Mouse (Mus musculus) liver, embryonic 16.5 days (tissue): ENCODE measurements around the gene Arl3. TPM values are rescaled to one million over a fixed set of nuclear protein-coding genes. Genes with fewer than 3 reads are reported as not detected.

Experiments
- ATAC-seq: fragments of 200-750 bp; cut with Nextera tagmentation; 2 replicates; pipeline ENCODE4 v1.8.0; 2017; ENCODE audit warnings: low read depth, mild to moderate bottlenecking, moderate number of reproducible peaks, moderate library complexity
- H3K27ac ChIP-seq: fragments of 300-500 bp; sonication (generic); 2 replicates; pipeline ENCODE4 v1.5.1; 2014; ENCODE audit warnings: mild to moderate bottlenecking, low read length
- H3K27me3 ChIP-seq: fragments of 300-500 bp; sonication (generic); 2 replicates; pipeline ENCODE4 v1.6.1; 2014; ENCODE audit warnings: low read depth, low read length, mixed read lengths; ENCODE audit not compliant: control insufficient read depth, insufficient read depth
- H3K36me3 ChIP-seq: fragments of 300-500 bp; sonication (generic); 2 replicates; pipeline ENCODE4 v1.6.1; 2014; ENCODE audit warnings: mild to moderate bottlenecking; ENCODE audit not compliant: control insufficient read depth, insufficient read depth
- H3K4me1 ChIP-seq: fragments of 300-500 bp; sonication (generic); 2 replicates; pipeline ENCODE4 v1.6.1; 2014; ENCODE audit warnings: low read depth, low read length, mixed read lengths; ENCODE audit not compliant: control insufficient read depth
- H3K4me2 ChIP-seq: fragments of 300-500 bp; sonication (generic); 2 replicates; pipeline ENCODE4 v1.6.1; 2014; ENCODE audit warnings: low read depth, low read length, mixed read lengths
- H3K4me3 ChIP-seq: fragments of 300-500 bp; sonication (generic); 2 replicates; pipeline ENCODE4 v1.5.1; 2014; ENCODE audit warnings: low read depth, mild to moderate bottlenecking, low read length
- H3K9ac ChIP-seq: fragments of 300-500 bp; sonication (generic); 2 replicates; pipeline ENCODE4 v1.6.1; 2014; ENCODE audit warnings: low read depth, low read length
- H3K9me3 ChIP-seq: fragments of 300-500 bp; sonication (generic); replicated peaks from 2 replicates; pipeline ENCODE4 v1.6.1; 2016; ENCODE audit warnings: low read length; ENCODE audit not compliant: control insufficient read depth
- WGBS: fragments of 180-500 bp; shearing (Covaris S2); extraction: QIAGEN DNeasy Blood & Tissue Kit; methylation state at CpG from one replicate; pipeline ENCODE4 v1.1.7; 2014; ENCODE audit not compliant: insufficient replicate concordance; 5-methylcytosine and 5-hydroxymethylcytosine counted together
- polyA plus RNA-seq: library from polyadenylated mRNA; unstranded; fragments of >200 nt; fragmentation: Nextera tagmentation; extraction: Ambion mirVana; gene quantifications from 2 replicates; pipeline ENCODE4 v1.2.1, GENCODE M21; 2015

The Arl3 gene
- polyA plus RNA-seq, 1 experiment from 2014 or later, result 23.6 TPM

GRCm38 (mm10) chr19:46616378-46616777 lies 43.4 kb upstream of the Arl3 start:
- H3K4me1 ChIP-seq, result peaks cover 17% of the 10 kb centered on the region
- no peak overlapping the region for H3K9ac ChIP-seq
- no peak overlapping the region for H3K4me3 ChIP-seq
- H3K4me2 ChIP-seq, result no peak overlapping the region
- WGBS, result 73% methylated on average over 11 of the region's 11 CpGs
- H3K9me3 ChIP-seq, result no peaks in the 10 kb centered on the region
- no peak for ATAC-seq
- no peaks in the 10 kb centered on the region for H3K27me3 ChIP-seq
- H3K27ac ChIP-seq, result no peak overlapping the region
- H3K36me3 ChIP-seq, result no peaks in the 10 kb centered on the region; the same call in 1 of the 2 replicates

GRCm38 (mm10) chr19:46608158-46608557 lies 35.2 kb upstream of the Arl3 start:
- Histone ChIP-seq H3K4me2 (no peak overlapping the region), H3K27ac (no peak overlapping the region), H3K27me3 (no peaks in the 10 kb centered on the region), H3K9me3 (no peaks in the 10 kb centered on the region), H3K9ac (no peak overlapping the region), H3K36me3 (no peaks in the 10 kb centered on the region), H3K4me3 (no peak overlapping the region), H3K4me1 (peaks cover 10% of the 10 kb centered on the region)
- no peak for ATAC-seq
- 88% methylated on average over 7 of the region's 7 CpGs for WGBS

GRCm38 (mm10) chr19:46607424-46607823 lies 34.4 kb upstream of the Arl3 start:
- H3K4me2 ChIP-seq, result no peak overlapping the region
- no peaks in the 10 kb centered on the region for H3K9me3 ChIP-seq
- H3K9ac ChIP-seq, result no peak overlapping the region
- no peak overlapping the region for H3K4me3 ChIP-seq
- WGBS, result 30% methylated on average over 7 of the region's 7 CpGs
- H3K27ac ChIP-seq, result no peak overlapping the region
- H3K4me1 ChIP-seq, result peaks cover 13% of the 10 kb centered on the region
- no peaks in the 10 kb centered on the region for H3K36me3 ChIP-seq
- H3K27me3 ChIP-seq, result no peaks in the 10 kb centered on the region
- ATAC-seq, result peak; percentile 62; the same call in 1 of the 2 replicates

- 76% methylated on average over 13 of the region's 13 CpGs for WGBS
- Histone ChIP-seq H3K27ac (no peak overlapping the region), H3K4me1 (peaks cover 18% of the 10 kb centered on the region)
These were observed 33.7 kb upstream of the Arl3 start for GRCm38 (mm10) chr19:46606718-46607117.

GRCm38 (mm10) chr19:46602406-46602805 lies 29.4 kb upstream of the Arl3 start:
- Histone ChIP-seq H3K4me3 (no peak overlapping the region), H3K4me1 (peaks cover 32% of the 10 kb centered on the region), H3K27me3 (no peaks in the 10 kb centered on the region), H3K9me3 (no peaks in the 10 kb centered on the region), H3K27ac (peak overlapping the region; percentile 63; the same call in 1 of the 2 replicates), H3K36me3 (no peaks in the 10 kb centered on the region), H3K9ac (no peak overlapping the region), H3K4me2 (no peak overlapping the region)
- WGBS, result 61% methylated on average over 4 of the region's 4 CpGs
- ATAC-seq, result no peak

More at GRCm38 (mm10) chr19:46606718-46607117, 33.7 kb upstream of the Arl3 start:
- H3K9ac ChIP-seq, result no peak overlapping the region
- no peak for ATAC-seq
- no peaks in the 10 kb centered on the region for H3K36me3 ChIP-seq
- H3K4me3 ChIP-seq, result no peak overlapping the region
- H3K4me2 ChIP-seq, result no peak overlapping the region
- no peaks in the 10 kb centered on the region for H3K27me3 ChIP-seq
- H3K9me3 ChIP-seq, result no peaks in the 10 kb centered on the region

GRCm38 (mm10) chr19:46601491-46601890 lies 28.5 kb upstream of the Arl3 start:
- ATAC-seq, result peak; percentile 22
- H3K4me3 ChIP-seq, result no peak overlapping the region; the same call in 1 of the 2 replicates
- no peaks in the 10 kb centered on the region for H3K9me3 ChIP-seq
- WGBS, result 43% methylated on average over 14 of the region's 14 CpGs
- no peak overlapping the region; the same call in 1 of the 2 replicates for H3K9ac ChIP-seq
- H3K4me1 ChIP-seq, result peaks cover 32% of the 10 kb centered on the region
- no peaks in the 10 kb centered on the region for H3K36me3 ChIP-seq
- H3K27me3 ChIP-seq, result no peaks in the 10 kb centered on the region
- peak overlapping the region; percentile 82 for H3K27ac ChIP-seq
- peak overlapping the region; percentile 65 for H3K4me2 ChIP-seq

GRCm38 (mm10) chr19:46600371-46600770 lies 27.4 kb upstream of the Arl3 start:
- WGBS, result 46% methylated on average over 4 of the region's 4 CpGs
- Histone ChIP-seq H3K9me3 (no peaks in the 10 kb centered on the region), H3K27me3 (no peaks in the 10 kb centered on the region), H3K4me3 (peak overlapping the region; percentile 83), H3K27ac (peak overlapping the region; percentile 70), H3K4me2 (peak overlapping the region; percentile 65), H3K9ac (peak overlapping the region; percentile 80; the same call in 1 of the 2 replicates), H3K36me3 (no peaks in the 10 kb centered on the region), H3K4me1 (peaks cover 30% of the 10 kb centered on the region)
- no peak for ATAC-seq

GRCm38 (mm10) chr19:46599375-46600256 lies 26.6 kb upstream of the Arl3 start:
- H3K4me1 ChIP-seq, result peaks cover 30% of the 10 kb centered on the region
- no peaks in the 10 kb centered on the region for H3K27me3 ChIP-seq
- H3K9me3 ChIP-seq, result no peaks in the 10 kb centered on the region
- peak overlapping the region; percentile 80 for H3K9ac ChIP-seq
- 6% methylated on average over 22 of the region's 22 CpGs for WGBS
- peak overlapping the region; percentile 83 for H3K4me3 ChIP-seq
- H3K27ac ChIP-seq, result peak overlapping the region; percentile 70
- no peak for ATAC-seq
- peak overlapping the region; percentile 65 for H3K4me2 ChIP-seq
- no peaks in the 10 kb centered on the region for H3K36me3 ChIP-seq

GRCm38 (mm10) chr19:46598720-46599252 lies 25.8 kb upstream of the Arl3 start, which contains the start of gene Wbp1l:
Gene Wbp1l, plus strand, starts transcription at chr19:46599084.
- 0% methylated on average over 22 of the region's 22 CpGs for whole genome bisulfite sequencing
- Histone ChIP-seq H3K27ac (peak within 1 kb of the TSS; percentile 70), H3K27me3 (no peaks in the 10 kb centered on the region), H3K36me3 (peaks cover 6% of the 10 kb centered on the region; the same call in 1 of the 2 replicates), H3K4me1 (peaks cover 30% of the 10 kb centered on the region), H3K9me3 (no peaks in the 10 kb centered on the region), H3K4me3 (peak within 1 kb of the TSS; percentile 83), H3K9ac (peak within 1 kb of the TSS; percentile 80), H3K4me2 (peak within 1 kb of the TSS; percentile 65)
- peak; percentile 97 for ATAC-seq
